Mouse (Mus musculus): ENCODE measurements around the gene Fam222b. TPM values are rescaled to one million over a fixed set of nuclear protein-coding genes. Genes with fewer than 3 reads are reported as not detected.
"Not testable (repeated sequence)": the region's sequence is repeated elsewhere in the genome, so short reads cannot be mapped to it uniquely, and the experiment has no call there.

The Fam222b gene
- total RNA-seq (2021), result 10 to 100 TPM; 14.7 to 15.3 TPM
- long read RNA-seq, experiment 1, partial matches to known transcripts, result 6 of 13 reads
- long read RNA-seq, experiment 1, other reads (novel, unspliced or antisense), result 3 of 13 reads
- long read RNA-seq, experiment 2, transcript Fam222b-202 (3 exons, 2,473 nt), result major isoform, 5 of 11 reads
- long read RNA-seq, experiment 2, partial matches to known transcripts, result 0 of 11 reads
- long read RNA-seq, experiment 2, other reads (novel, unspliced or antisense), result 2 of 11 reads

DNA sequence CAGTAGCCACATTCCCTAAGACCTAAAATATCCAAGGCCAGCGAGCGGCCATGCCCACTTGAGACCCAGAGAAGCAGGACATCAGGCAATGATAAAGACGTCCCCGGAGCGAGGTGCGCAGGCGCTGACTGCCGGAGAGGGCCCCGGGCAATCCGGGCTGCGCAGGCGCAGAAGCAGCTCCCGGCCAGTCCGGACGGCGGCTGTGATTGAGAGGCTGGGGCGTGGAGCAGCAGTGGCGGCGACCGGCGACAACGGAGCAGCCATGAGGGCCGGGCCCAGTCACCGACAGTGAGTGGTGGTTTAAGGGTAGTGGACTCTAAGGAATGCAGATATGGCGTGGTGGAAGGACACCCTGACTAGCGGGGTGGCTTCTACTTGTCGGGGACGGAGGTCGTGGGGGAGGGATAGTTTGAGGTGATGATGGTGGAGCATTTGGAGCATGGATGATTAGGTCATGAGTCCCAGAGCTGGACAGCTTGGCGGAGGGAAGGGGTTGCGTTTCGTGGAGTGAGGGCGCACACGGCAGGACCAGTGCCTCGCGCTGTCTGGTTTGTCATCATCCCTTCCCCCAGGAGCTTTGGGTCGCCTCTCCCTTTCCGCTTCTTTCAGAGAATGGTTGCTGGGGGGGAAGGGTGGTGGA lies at the start of gene Fam222b:
Gene Fam222b, plus strand, starts transcription at position 157 of the 640 bp plus-strand sequence.
- peak; percentile 96 for DNase-seq

DNA sequence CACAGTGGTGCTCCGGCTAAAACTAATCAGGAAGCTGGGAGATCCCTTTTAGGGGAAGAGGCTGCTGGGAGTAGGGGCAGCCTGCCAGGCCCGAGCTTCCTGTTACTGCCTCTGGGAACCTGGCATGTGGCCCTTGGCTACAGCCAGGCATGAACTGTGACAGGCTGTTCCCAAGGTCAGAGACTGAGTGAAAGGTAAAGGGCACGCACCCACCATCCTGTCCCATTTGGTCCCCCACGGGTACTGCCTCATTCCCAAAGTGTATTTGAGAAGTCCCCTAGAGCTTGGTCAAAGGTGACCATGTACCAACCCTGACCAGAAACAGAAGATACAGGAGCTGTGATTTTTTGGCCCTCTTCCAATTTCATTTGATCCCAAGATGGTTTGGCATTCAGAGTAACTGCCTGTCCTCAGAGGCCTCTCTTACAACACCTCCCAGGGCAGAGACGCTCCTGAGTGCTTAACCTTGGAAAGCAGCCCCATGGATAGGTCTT lies 49.7 kb upstream of the Fam222b start:
- peak; percentile 93 for DNase-seq

DNA sequence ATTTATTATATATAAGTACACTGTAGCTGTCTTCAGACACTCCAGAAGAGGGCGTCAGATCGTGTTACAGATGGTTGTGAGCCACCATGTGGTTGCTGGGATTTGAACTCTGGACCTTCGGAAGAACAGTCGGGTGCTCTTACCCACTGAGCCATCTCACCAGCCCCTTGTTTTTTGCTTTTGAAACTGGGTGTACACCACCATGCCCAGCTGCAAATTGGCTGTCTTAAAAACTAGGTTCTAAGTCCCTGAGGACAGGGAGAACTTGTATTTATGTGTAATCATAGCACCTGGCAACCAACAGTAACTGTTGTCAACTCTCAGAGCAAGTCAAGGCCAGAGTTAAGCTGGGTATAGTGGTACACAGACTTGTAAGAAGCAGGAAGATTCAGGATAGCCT lies 45.8 kb upstream of the Fam222b start:
- not testable (repeated sequence) for DNase-seq

- DNase-seq, result no peak
Observed at GRCm38 (mm10) chr11:78053078-78053477, 41.4 kb upstream of the Fam222b start.

- DNase-seq, result no peak
Observed at GRCm38 (mm10) chr11:78056946-78057345, 37.5 kb upstream of the Fam222b start.

DNA sequence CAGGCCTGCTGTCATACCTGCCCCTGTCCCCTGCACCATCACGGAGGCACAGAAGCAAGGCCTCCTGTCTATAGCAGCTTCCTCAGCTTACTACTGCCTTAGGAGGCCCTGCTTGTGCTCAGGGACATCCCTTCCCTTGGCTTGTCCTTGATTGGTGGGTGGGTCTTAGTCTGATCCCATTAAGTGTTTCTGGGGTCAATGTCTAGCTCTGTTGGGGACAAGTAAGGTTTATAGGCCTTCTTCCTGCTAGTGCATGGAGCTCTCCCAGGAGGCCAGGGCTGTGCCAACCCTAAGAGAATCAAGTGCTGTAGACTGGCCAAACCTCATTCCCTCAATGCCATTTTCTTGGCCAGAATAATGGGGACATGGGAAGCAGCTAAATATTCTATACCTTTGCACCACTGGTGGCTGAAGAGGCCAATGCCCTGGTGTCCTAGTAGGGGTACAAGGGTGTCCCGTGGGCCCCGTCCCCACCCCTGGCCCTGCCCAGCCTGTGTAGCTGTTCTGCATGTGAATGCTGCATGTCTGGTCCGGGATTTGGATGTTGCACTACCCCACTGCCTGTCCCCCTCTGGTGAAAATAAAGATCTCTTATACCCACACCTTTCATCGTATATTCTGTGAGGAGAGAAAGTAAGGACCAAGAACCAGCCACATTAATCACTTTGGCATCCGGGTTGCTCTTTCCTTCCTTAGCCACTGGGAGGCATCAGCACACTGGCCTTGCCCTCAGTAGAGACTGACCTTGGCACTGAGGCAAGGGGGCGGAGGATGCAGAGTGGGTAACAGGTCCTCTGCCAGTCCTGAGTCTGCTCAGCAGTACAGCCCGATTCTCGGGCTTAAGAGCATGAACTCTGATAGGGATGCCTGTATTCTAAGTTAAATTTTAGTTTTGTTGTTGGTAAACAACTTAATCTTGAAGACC lies 34.4 kb upstream of the Fam222b start:
- DNase-seq, result peak; percentile 88

GRCm38 (mm10) chr11:78062563-78062962 lies 31.9 kb upstream of the Fam222b start:
- no peak for DNase-seq

- DNase-seq, result no peak
Observed at GRCm38 (mm10) chr11:78065906-78066305, 28.6 kb upstream of the Fam222b start.

- no peak for DNase-seq
Observed at GRCm38 (mm10) chr11:78066641-78067040, 27.8 kb upstream of the Fam222b start.

- DNase-seq, result no peak
Observed at GRCm38 (mm10) chr11:78067566-78067965, 26.9 kb upstream of the Fam222b start.

DNA sequence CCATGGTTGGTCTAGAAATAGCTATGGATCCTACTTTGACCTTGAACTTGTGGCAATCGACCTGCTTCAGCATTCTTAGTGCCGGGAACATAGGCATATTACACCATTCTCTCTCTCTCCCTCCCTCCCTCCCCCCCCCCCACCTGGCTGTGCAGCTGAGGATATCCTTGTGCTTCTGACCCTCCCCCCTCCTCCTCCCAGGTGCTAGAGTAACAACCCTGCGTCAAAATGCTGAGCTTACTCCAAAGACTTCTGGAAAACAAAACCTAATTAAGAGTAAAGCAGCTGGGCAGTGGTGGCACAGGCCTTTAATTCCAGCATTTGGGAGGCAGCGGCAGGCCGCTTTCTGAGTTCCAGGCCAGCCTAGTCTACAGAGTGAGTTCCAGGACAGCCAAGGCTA lies 25.3 kb upstream of the Fam222b start:
- no peak for DNase-seq

GRCm38 (mm10) chr11:78069646-78070045 lies 24.8 kb upstream of the Fam222b start:
- no peak for DNase-seq

- DNase-seq, result no peak
Observed at GRCm38 (mm10) chr11:78071938-78072337, 22.5 kb upstream of the Fam222b start.

GRCm38 (mm10) chr11:78072425-78073130 lies 21.9 kb upstream of the Fam222b start:
- DNase-seq, result no peak

- DNase-seq, result no peak
Observed at GRCm38 (mm10) chr11:78073577-78074276, 20.7 kb upstream of the Fam222b start.

- DNase-seq, result no peak
Observed at GRCm38 (mm10) chr11:78074277-78074652, 20.2 kb upstream of the Fam222b start.

GRCm38 (mm10) chr11:78074666-78075065 lies 19.8 kb upstream of the Fam222b start:
- DNase-seq, result no peak

DNA sequence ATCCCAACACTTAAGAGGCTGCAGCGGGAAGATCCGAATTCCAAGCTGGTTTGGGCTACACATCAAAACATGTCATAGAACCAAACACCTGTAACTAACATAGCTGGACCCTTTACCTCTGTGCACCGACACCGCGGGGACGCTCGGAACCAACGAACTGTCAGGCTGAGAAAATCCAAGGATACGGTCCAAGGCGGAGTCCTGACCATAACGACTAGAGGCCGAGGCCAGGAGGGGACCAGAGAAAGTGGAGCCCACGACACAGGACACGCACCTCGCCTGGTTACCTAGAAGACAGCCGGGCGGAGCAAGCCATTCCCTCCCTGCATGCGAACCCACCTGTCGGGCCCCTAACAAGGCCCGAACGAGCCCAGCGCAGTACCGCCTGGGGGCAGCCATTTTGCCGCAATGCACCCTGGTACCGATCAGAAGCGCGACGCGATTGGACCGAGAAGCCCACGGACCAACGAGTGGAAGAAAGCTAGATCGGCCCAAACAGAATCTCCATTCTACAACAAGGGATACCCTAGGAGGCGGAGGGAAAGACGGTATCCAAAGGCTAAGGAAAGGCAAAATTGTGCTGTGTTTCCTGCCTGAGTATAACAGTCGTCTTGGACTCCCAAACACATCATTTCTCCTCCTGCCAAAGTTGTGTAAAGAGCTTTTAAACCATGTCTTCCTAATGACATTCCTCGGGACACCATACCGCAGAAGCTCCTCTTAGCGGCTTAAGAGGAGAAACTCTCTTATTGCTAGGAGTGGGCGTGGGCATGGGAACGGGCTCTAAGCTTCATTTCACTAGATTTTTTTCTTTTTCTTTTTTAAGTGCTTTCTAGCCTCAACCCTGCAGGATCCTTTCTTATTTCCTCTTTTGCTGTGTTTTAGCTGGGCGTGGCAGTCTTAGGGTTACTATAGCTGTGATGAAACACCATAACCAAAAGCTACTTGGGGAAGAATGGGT lies 14.2 kb upstream of the Fam222b start, which contains the start of gene Eral1:
Gene Eral1, minus strand, starts transcription at position 423 of the 961 bp plus-strand sequence.
- peak; percentile 91 for DNase-seq

- no peak for DNase-seq
Observed at GRCm38 (mm10) chr11:78083595-78083994, 10.9 kb upstream of the Fam222b start.

DNA sequence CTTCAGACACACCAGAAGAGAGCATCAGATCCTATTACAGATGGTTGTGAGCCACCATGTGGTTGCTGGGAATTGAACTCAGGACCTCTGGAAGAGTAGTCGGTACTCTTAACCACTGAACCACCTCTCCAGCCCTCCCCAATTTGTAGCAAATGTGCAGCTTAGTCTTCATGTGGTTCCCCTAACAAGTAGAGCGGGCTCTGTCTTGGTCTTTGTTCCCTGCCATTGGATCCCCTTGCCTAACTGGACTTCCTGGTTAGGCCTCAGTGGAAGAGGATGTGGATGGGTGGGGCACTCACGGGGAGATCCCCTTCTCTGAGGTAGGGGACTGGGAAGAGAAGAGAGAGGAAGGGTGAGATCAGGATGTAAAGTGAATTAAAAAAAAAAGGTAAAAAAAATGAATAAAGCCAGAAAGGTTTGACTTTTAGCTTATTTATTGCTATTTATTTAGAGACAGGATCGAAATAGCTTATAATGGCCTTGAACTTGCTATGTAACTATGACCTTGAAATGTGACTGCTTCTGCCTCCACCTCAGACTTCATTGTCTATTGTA lies 7.5 kb upstream of the Fam222b start:
- DNase-seq, result no peak
